Comparison of ENCODE assay signal across 8 mouse cellular contexts in genomic region chr13:67127507-67127906, GRCm38 (mm10). TPM values are rescaled to one million over a fixed set of nuclear protein-coding genes. Genes with fewer than 3 reads are reported as not detected.
DNase-seq lines count a peak whose midpoint lies in the region; ATAC-seq lines count a peak whose summit lies in the region.
"Not testable (repeated sequence)": the region's sequence is repeated elsewhere in the genome, so short reads cannot be mapped to it uniquely, and the experiment has no call there.
"Had no signal": no experiment of that assay in that cellular context is flagged by ENCODE, and none has a peak within 500 bp of the region (broad histone marks: within the 10 kb centered on the region; RNA-seq: fewer than 3 reads in every experiment).

No protein-coding gene starts in this region.

- H3K36me3 ChIP-seq in forebrain, embryonic 13.5 days (ENCODE audit: poor library complexity, severe bottlenecking); heart, embryonic 15.5 days; intestine, embryonic 14.5 days (ENCODE audit: control insufficient read depth, insufficient read depth, low read length); limb, embryonic 13.5 days; macrophage (ENCODE audit: inconsistent target); neural tube, embryonic 11.5 days (ENCODE audit: control insufficient read depth, insufficient read depth, low read length): not testable (repeated sequence)

- not testable (repeated sequence) for H3K27me3 ChIP-seq in forebrain, embryonic 13.5 days; heart, embryonic 15.5 days; intestine, embryonic 14.5 days (replicated peaks; ENCODE audit: control insufficient read depth, insufficient read depth, low read length); limb, embryonic 13.5 days; neural tube, embryonic 11.5 days (ENCODE audit: control insufficient read depth, insufficient read depth, low read length)

- not testable (repeated sequence) for H3K27ac ChIP-seq in forebrain, embryonic 13.5 days; heart, embryonic 15.5 days; intestine, embryonic 14.5 days (ENCODE audit: low read depth); limb, embryonic 13.5 days; macrophage; neural tube, embryonic 11.5 days (ENCODE audit: low read depth, low read length)

- H3K4me3 ChIP-seq in forebrain, embryonic 13.5 days: peak overlapping the region; percentile 69; the same call in 1 of the 2 replicates
- H3K4me3 ChIP-seq in heart, embryonic 15.5 days; intestine, embryonic 14.5 days (ENCODE audit: low read depth, low read length); limb, embryonic 13.5 days; neural tube, embryonic 11.5 days (ENCODE audit: low read depth, low read length): not testable (repeated sequence)
- H3K4me3 ChIP-seq in macrophage (ENCODE audit: inconsistent target): peak overlapping the region; percentile 85; the same call in 1 of the 2 replicates

- not testable (repeated sequence) for H3K9ac ChIP-seq in forebrain, embryonic 13.5 days; heart, embryonic 15.5 days; intestine, embryonic 14.5 days (ENCODE audit: low read length); limb, embryonic 13.5 days; neural tube, embryonic 11.5 days (ENCODE audit: low read length)

- peak; percentile 34 for ATAC-seq in forebrain, embryonic 13.5 days
- ATAC-seq in heart, embryonic 15.5 days (replicated peaks; ENCODE audit: insufficient number of reproducible peaks, insufficient read depth, low FRiP score, low read depth); intestine, embryonic 14.5 days (replicated peaks; ENCODE audit: low FRiP score, low TSS enrichment, low read depth); limb, embryonic 13.5 days (ENCODE audit: low FRiP score, low read depth): not testable (repeated sequence)
- ATAC-seq in neural tube, embryonic 11.5 days (ENCODE audit: insufficient read depth, low FRiP score, low TSS enrichment): peak; percentile 14

- not testable (repeated sequence) for H3K9me3 ChIP-seq in forebrain, embryonic 13.5 days (replicated peaks); heart, embryonic 15.5 days (replicated peaks); intestine, embryonic 14.5 days (ENCODE audit: control insufficient read depth, low read length); limb, embryonic 13.5 days; neural tube, embryonic 11.5 days (ENCODE audit: control insufficient read depth, low read length)

- peak; percentile 16 for DNase-seq in cerebellum, adult 11-12 months
- DNase-seq in intestine, embryonic 14.5 days (ENCODE audit: low spot score); neural tube, embryonic 11.5 days (ENCODE audit: low spot score): not testable (repeated sequence)

- 81% methylated on average over 10 of the region's 10 CpGs for WGBS in forebrain, embryonic 13.5 days
- WGBS in heart, embryonic 15.5 days: 75% methylated on average over 10 of the region's 10 CpGs
- WGBS in intestine, embryonic 14.5 days: 76% methylated on average over 10 of the region's 10 CpGs
- 75% methylated on average over 10 of the region's 10 CpGs for WGBS in limb, embryonic 13.5 days
- 82% methylated on average over 10 of the region's 10 CpGs for WGBS in macrophage (ENCODE audit: missing documents)
- WGBS in neural tube, embryonic 11.5 days: 78% methylated on average over 10 of the region's 10 CpGs

- not testable (repeated sequence) for H3K79me2 ChIP-seq in macrophage (ENCODE audit: inconsistent target)

- not testable (repeated sequence) for H3K4me1 ChIP-seq in forebrain, embryonic 13.5 days; heart, embryonic 15.5 days (replicated peaks); intestine, embryonic 14.5 days (replicated peaks; ENCODE audit: control insufficient read depth, insufficient read depth, low read length); limb, embryonic 13.5 days; neural tube, embryonic 11.5 days (ENCODE audit: control insufficient read depth, insufficient read depth, low read length)

- peak overlapping the region; percentile 75 for H3K4me2 ChIP-seq in forebrain, embryonic 13.5 days
- peak overlapping the region; percentile 79 for H3K4me2 ChIP-seq in heart, embryonic 15.5 days
- H3K4me2 ChIP-seq in intestine, embryonic 14.5 days (ENCODE audit: low read length): peak overlapping the region; percentile 73
- H3K4me2 ChIP-seq in limb, embryonic 13.5 days (replicated peaks): peak overlapping the region; percentile 81
- H3K4me2 ChIP-seq in neural tube, embryonic 11.5 days (ENCODE audit: low read depth): not testable (repeated sequence)

RNA-seq across cellular contexts. Expression of gene Zfp759, which starts 6.0 kb away (rescaled TPM):
- polyA plus RNA-seq in forebrain, embryonic 13.5 days (2015; fragmentation: Nextera tagmentation; extraction: Ambion mirVana): 2.6 and 3.6 TPM in 2 replicates
- polyA plus RNA-seq in heart, embryonic 15.5 days (2015; fragmentation: Nextera tagmentation; extraction: Ambion mirVana): 1.5 and 1.6 TPM in 2 replicates
- 2.0 and 2.4 TPM in 2 replicates for polyA plus RNA-seq in intestine, embryonic 14.5 days (2014; fragmentation: Nextera tagmentation; extraction: Ambion mirVana)
- 2.2 and 2.3 TPM in 2 replicates for polyA plus RNA-seq in limb, embryonic 13.5 days (2015; fragmentation: Nextera tagmentation; extraction: Ambion mirVana)
- 1 to 10 TPM in 20 of 26 experiments, under 1 TPM in 5, not detected in 1; 0.36 to 9.4 (median 2.8) TPM for total RNA-seq in macrophage (2018; cell fraction: chromatin; rRNA removed)
- 1 to 10 TPM in 19 of 26 experiments, under 1 TPM in 7; 0.28 to 3.7 (median 2.6) TPM for total RNA-seq in macrophage (2018; cell fraction: cytosol; rRNA removed)
- total RNA-seq in macrophage (2018; cell fraction: nucleus; rRNA removed): 1 to 10 TPM in 16 of 26 experiments, under 1 TPM in 9, not detected in 1; 0.19 to 9.6 (median 1.5) TPM
- polyA plus RNA-seq in macrophage (2018): 1.9 to 4.9 TPM (median 2.7 TPM) in 3 replicates
- 2.2 and 2.4 TPM in 2 replicates for polyA plus RNA-seq in neural tube, embryonic 11.5 days (2014; fragmentation: Nextera tagmentation; extraction: Ambion mirVana)

RNA-seq across cellular contexts. Expression of gene Rslcan18, which starts 11.4 kb away (rescaled TPM):
- 0.10 TPM in 1 of 2 replicates, not detected in the other for polyA plus RNA-seq in forebrain, embryonic 13.5 days (2015; fragmentation: Nextera tagmentation; extraction: Ambion mirVana)
- polyA plus RNA-seq in heart, embryonic 15.5 days (2015; fragmentation: Nextera tagmentation; extraction: Ambion mirVana): 0.38 TPM in 2 replicates
- polyA plus RNA-seq in intestine, embryonic 14.5 days (2014; fragmentation: Nextera tagmentation; extraction: Ambion mirVana): 0.22 and 0.28 TPM in 2 replicates
- polyA plus RNA-seq in limb, embryonic 13.5 days (2015; fragmentation: Nextera tagmentation; extraction: Ambion mirVana): 0.25 and 0.32 TPM in 2 replicates
- 10 to 100 TPM in 1 of 26 experiments, 1 to 10 TPM in 19, under 1 TPM in 6; 0.16 to 10.6 (median 2.5) TPM for total RNA-seq in macrophage (2018; cell fraction: chromatin; rRNA removed)
- 1 to 10 TPM in 12 of 26 experiments, under 1 TPM in 14; 0.14 to 1.7 (median 0.86) TPM for total RNA-seq in macrophage (2018; cell fraction: cytosol; rRNA removed)
- total RNA-seq in macrophage (2018; cell fraction: nucleus; rRNA removed): 1 to 10 TPM in 13 of 26 experiments, under 1 TPM in 10, not detected in 3; 0.23 to 9.9 (median 1.5) TPM
- 0.95 to 1.3 TPM (median 1.1 TPM) in 3 replicates for polyA plus RNA-seq in macrophage (2018)
- 0.12 and 0.29 TPM in 2 replicates for polyA plus RNA-seq in neural tube, embryonic 11.5 days (2014; fragmentation: Nextera tagmentation; extraction: Ambion mirVana)
- polyA plus RNA-seq: thymus, postnatal 0 days had no signal

RNA-seq across cellular contexts. Expression of gene Gm28557, which starts 19.1 kb away (rescaled TPM):
- 2.3 TPM in 2 replicates for polyA plus RNA-seq in forebrain, embryonic 13.5 days (2015; fragmentation: Nextera tagmentation; extraction: Ambion mirVana)
- 1.5 and 1.8 TPM in 2 replicates for polyA plus RNA-seq in heart, embryonic 15.5 days (2015; fragmentation: Nextera tagmentation; extraction: Ambion mirVana)
- 3.2 and 4.9 TPM in 2 replicates for polyA plus RNA-seq in intestine, embryonic 14.5 days (2014; fragmentation: Nextera tagmentation; extraction: Ambion mirVana)
- polyA plus RNA-seq in limb, embryonic 13.5 days (2015; fragmentation: Nextera tagmentation; extraction: Ambion mirVana): 2.6 and 3.0 TPM in 2 replicates
- 10 to 100 TPM in 4 of 26 experiments, 1 to 10 TPM in 15, under 1 TPM in 5, not detected in 2; 0.25 to 12.0 (median 4.2) TPM for total RNA-seq in macrophage (2018; cell fraction: chromatin; rRNA removed)
- total RNA-seq in macrophage (2018; cell fraction: cytosol; rRNA removed): 1 to 10 TPM in 24 of 26 experiments, under 1 TPM in 2; 0.66 to 4.5 (median 3.1) TPM
- 10 to 100 TPM in 3 of 26 experiments, 1 to 10 TPM in 20, under 1 TPM in 2, not detected in 1; 0.58 to 15.6 (median 3.9) TPM for total RNA-seq in macrophage (2018; cell fraction: nucleus; rRNA removed)
- polyA plus RNA-seq in macrophage (2018): 1.6 to 4.1 TPM (median 1.7 TPM) in 3 replicates
- 2.0 and 2.5 TPM in 2 replicates for polyA plus RNA-seq in neural tube, embryonic 11.5 days (2014; fragmentation: Nextera tagmentation; extraction: Ambion mirVana)

RNA-seq across cellular contexts. Expression of gene Zfp708, which starts 29.7 kb away (rescaled TPM):
- polyA plus RNA-seq in forebrain, embryonic 13.5 days (2015; fragmentation: Nextera tagmentation; extraction: Ambion mirVana): 9.0 TPM in 2 replicates
- polyA plus RNA-seq in heart, embryonic 15.5 days (2015; fragmentation: Nextera tagmentation; extraction: Ambion mirVana): 3.2 and 3.3 TPM in 2 replicates
- 4.2 and 5.6 TPM in 2 replicates for polyA plus RNA-seq in intestine, embryonic 14.5 days (2014; fragmentation: Nextera tagmentation; extraction: Ambion mirVana)
- polyA plus RNA-seq in limb, embryonic 13.5 days (2015; fragmentation: Nextera tagmentation; extraction: Ambion mirVana): 7.2 and 8.4 TPM in 2 replicates
- 1 to 10 TPM in 2 of 26 experiments, under 1 TPM in 6, not detected in 18; 0.34 to 2.2 (median 0.69) TPM for total RNA-seq in macrophage (2018; cell fraction: chromatin; rRNA removed)
- total RNA-seq in macrophage (2018; cell fraction: cytosol; rRNA removed): 1 to 10 TPM in 2 of 26 experiments, under 1 TPM in 15, not detected in 9; 0.09 to 1.1 (median 0.61) TPM
- total RNA-seq in macrophage (2018; cell fraction: nucleus; rRNA removed): 1 to 10 TPM in 7 of 26 experiments, under 1 TPM in 6, not detected in 13; 0.28 to 2.1 (median 1.2) TPM
- polyA plus RNA-seq in macrophage (2018): 1.1 to 2.6 TPM (median 1.2 TPM) in 3 replicates
- polyA plus RNA-seq in neural tube, embryonic 11.5 days (2014; fragmentation: Nextera tagmentation; extraction: Ambion mirVana): 7.5 and 8.2 TPM in 2 replicates

RNA-seq across cellular contexts. Expression of gene Rsl1, which starts 45.5 kb away (rescaled TPM):
- 5.0 and 6.4 TPM in 2 replicates for polyA plus RNA-seq in forebrain, embryonic 13.5 days (2015; fragmentation: Nextera tagmentation; extraction: Ambion mirVana)
- polyA plus RNA-seq in heart, embryonic 15.5 days (2015; fragmentation: Nextera tagmentation; extraction: Ambion mirVana): 5.9 and 6.2 TPM in 2 replicates
- polyA plus RNA-seq in intestine, embryonic 14.5 days (2014; fragmentation: Nextera tagmentation; extraction: Ambion mirVana): 5.3 and 5.6 TPM in 2 replicates
- 7.9 and 9.5 TPM in 2 replicates for polyA plus RNA-seq in limb, embryonic 13.5 days (2015; fragmentation: Nextera tagmentation; extraction: Ambion mirVana)
- total RNA-seq in macrophage (2018; cell fraction: chromatin; rRNA removed): 10 to 100 TPM in 2 of 26 experiments, 1 to 10 TPM in 24; 2.8 to 17.2 (median 7.1) TPM
- 10 to 100 TPM in 11 of 26 experiments, 1 to 10 TPM in 15; 5.6 to 13.8 (median 9.7) TPM for total RNA-seq in macrophage (2018; cell fraction: cytosol; rRNA removed)
- total RNA-seq in macrophage (2018; cell fraction: nucleus; rRNA removed): 10 to 100 TPM in 9 of 26 experiments, 1 to 10 TPM in 17; 3.0 to 18.9 (median 8.9) TPM
- 6.0 to 10.7 TPM (median 8.7 TPM) in 3 replicates for polyA plus RNA-seq in macrophage (2018)
- 5.1 and 5.2 TPM in 2 replicates for polyA plus RNA-seq in neural tube, embryonic 11.5 days (2014; fragmentation: Nextera tagmentation; extraction: Ambion mirVana)
